Comparison of ENCODE assay signal across 8 mouse cellular contexts in genomic region chr13:112673899-112674447, GRCm38 (mm10). TPM values are rescaled to one million over a fixed set of nuclear protein-coding genes. Genes with fewer than 3 reads are reported as not detected.
A peak's percentile ranks its signal among the peaks of the same experiment; 100 is the strongest.
DNase-seq lines count a peak whose midpoint lies in the region; ATAC-seq lines count a peak whose summit lies in the region.

No protein-coding gene starts in this region.

- no peaks in the 10 kb centered on the region for H3K27me3 ChIP-seq in hindbrain, embryonic 16.5 days (replicated peaks; ENCODE audit: control insufficient read depth, insufficient read depth, low read length)

- peaks cover 3% of the 10 kb centered on the region; the same call in 1 of the 2 replicates for H3K4me1 ChIP-seq in hindbrain, embryonic 16.5 days (ENCODE audit: control insufficient read depth, insufficient read depth, low read depth, low read length)

- peak overlapping the region; percentile 11; the same call in 1 of the 2 replicates for H3K4me2 ChIP-seq in hindbrain, embryonic 16.5 days (ENCODE audit: low read length)

- H3K36me3 ChIP-seq in hindbrain, embryonic 16.5 days (ENCODE audit: control insufficient read depth, insufficient read depth, low read length): 0 out of 2 replicates have a peak, but pooled peaks cover 4% of the 10 kb centered on the region

- peak; percentile 28 for DNase-seq in ovary, adult 18-20 months (ENCODE audit: low spot score)
- no peak for DNase-seq in ovary, postnatal 10 days (ENCODE audit: low spot score)
- peak; percentile 82 to 86 for DNase-seq in cerebellum, postnatal 10 days
- DNase-seq in frontal cortex, postnatal 36 days (ENCODE audit: low spot score in 2 of 2): peak; percentile 49 to 54
- peak; percentile 29 to 49 for DNase-seq in layer of hippocampus, postnatal 36 days
- DNase-seq in lung, postnatal 36 days: peak; percentile 81
- peak; percentile 22 for DNase-seq in right cerebral cortex, postnatal 14 days

- no peaks in the 10 kb centered on the region for H3K9me3 ChIP-seq in hindbrain, embryonic 16.5 days (ENCODE audit: control insufficient read depth, low read length)

- 12% methylated on average over 9 of the region's 9 CpGs for WGBS in hindbrain, embryonic 16.5 days

- H3K4me3 ChIP-seq in hindbrain, embryonic 16.5 days (ENCODE audit: low read length): no peak overlapping the region

- peak; percentile 93 for ATAC-seq in hindbrain, embryonic 16.5 days

- H3K9ac ChIP-seq in hindbrain, embryonic 16.5 days (ENCODE audit: low read depth, low read length): no peak overlapping the region

- no peak overlapping the region for H3K27ac ChIP-seq in hindbrain, embryonic 16.5 days (ENCODE audit: low read depth, low read length)

RNA-seq across cellular contexts. Expression of gene Slc38a9, which starts 13.4 kb away (rescaled TPM):
- polyA plus RNA-seq in hindbrain, embryonic 16.5 days (2015; fragmentation: Nextera tagmentation; extraction: Ambion mirVana): 22.6 and 24.4 TPM in 2 replicates
- total RNA-seq in layer of hippocampus, postnatal 36 days (2021): 10 to 100 TPM; 28.6 to 32.5 TPM

RNA-seq across cellular contexts. Expression of gene Ddx4, which starts 21.7 kb away (rescaled TPM):
- polyA plus RNA-seq in hindbrain, embryonic 16.5 days (2015; fragmentation: Nextera tagmentation; extraction: Ambion mirVana): 0.84 and 1.4 TPM in 2 replicates
- total RNA-seq in layer of hippocampus, postnatal 36 days (2021): 1 to 10 TPM; 2.1 to 3.1 TPM
